Mouse (Mus musculus) cerebellum, adult 2 months (tissue): ENCODE data around the gene Cdc42se1. TPM values are rescaled to one million over a fixed set of nuclear protein-coding genes. Genes with fewer than 3 reads are reported as not detected.

Experiments used
- DNase-seq, 2 experiments: peaks; one replicate each; pipeline ENCODE4 v3.0.0; 2021
- H3K27ac ChIP-seq: fragments of 200-500 bp; 2 replicates; pipeline ENCODE4 v1.5.1; 2012; ENCODE audit warnings: low read length, control low read depth, inconsistent platforms; ENCODE audit not compliant: insufficient read depth
- H3K27me3 ChIP-seq: fragments of 200-500 bp; 2 replicates; pipeline ENCODE4 v1.6.1; 2012; ENCODE audit warnings: inconsistent platforms, mild to moderate bottlenecking, low read length, moderate library complexity; ENCODE audit not compliant: control insufficient read depth, insufficient read depth
- H3K4me1 ChIP-seq: fragments of 200-500 bp; 2 replicates; pipeline ENCODE4 v1.6.1; 2011; ENCODE audit warnings: low read length; ENCODE audit not compliant: control insufficient read depth, insufficient read depth
- H3K4me3 ChIP-seq: fragments of 200-500 bp; replicated peaks from 2 replicates; pipeline ENCODE3; 2011; ENCODE audit warnings: mild to moderate bottlenecking, low read depth, low read length, control low read depth; ENCODE audit not compliant: insufficient read depth
- CTCF ChIP-seq: fragments of 200-500 bp; IDR thresholded peaks from 2 replicates; pipeline ENCODE4 v1.5.1; 2011; ENCODE audit warnings: low read depth, mild to moderate bottlenecking, control low read depth, low read length, moderate library complexity, borderline replicate concordance; ENCODE audit not compliant: insufficient read depth
- POLR2A ChIP-seq: fragments of 200-500 bp; IDR thresholded peaks from 2 replicates; pipeline ENCODE4 v1.6.1; 2011; ENCODE audit warnings: low read length, control low read depth, borderline replicate concordance; ENCODE audit not compliant: insufficient read depth
- WGBS: fragments of 180-500 bp; shearing (Covaris S2); methylation state at CpG from one replicate; pipeline ENCODE4 v1.1.7; 2018; 5-methylcytosine and 5-hydroxymethylcytosine counted together
- polyA plus RNA-seq: library from polyadenylated mRNA; depleted of rRNA; stranded (reverse); fragments of >200 nt; gene quantifications from 2 replicates; pipeline ENCODE4 v1.2.3, GENCODE M21; 2012

The Cdc42se1 gene
- polyA plus RNA-seq, 1 experiment, result 74.0 TPM

GRCm38 (mm10) chr3:95276428-95276934 is 47.9 kb downstream of the Cdc42se1 start:
- WGBS, result 71% methylated on average over 5 of the region's 5 CpGs
- H3K4me1 ChIP-seq, result peaks cover 43% of the 10 kb centered on the region
- no peak overlapping the region for H3K4me3 ChIP-seq
- no peak for DNase-seq
- peak overlapping the region; percentile 31; the same call in 1 of the 2 replicates for H3K27ac ChIP-seq
- H3K27me3 ChIP-seq, result no peaks in the 10 kb centered on the region
- TF ChIP-seq POLR2A (no peak), CTCF (no peak)

- Histone ChIP-seq H3K4me3 (no peak overlapping the region), H3K4me1 (peaks cover 40% of the 10 kb centered on the region), H3K27ac (peak overlapping the region; percentile 60; the same call in 1 of the 2 replicates), H3K27me3 (no peaks in the 10 kb centered on the region)
- DNase-seq, result peak in 1 of 2 experiments; percentile 50
- TF ChIP-seq CTCF (no peak), POLR2A (no peak)
- 4% methylated on average over 1 of the region's 1 CpGs for WGBS
These were observed 48.6 kb downstream of the Cdc42se1 start for GRCm38 (mm10) chr3:95277149-95277551.

GRCm38 (mm10) chr3:95280747-95281146 is 52.2 kb downstream of the Cdc42se1 start:
- peak overlapping the region; percentile 93 for H3K27ac ChIP-seq
- TF ChIP-seq CTCF (no peak), POLR2A (no peak)
- 7% methylated on average over 8 of the region's 8 CpGs for WGBS
- H3K4me1 ChIP-seq, result peaks cover 17% of the 10 kb centered on the region
- peak in 1 of 2 experiments; percentile 55 for DNase-seq
- H3K4me3 ChIP-seq, result peak overlapping the region; percentile 75
- no peaks in the 10 kb centered on the region for H3K27me3 ChIP-seq

- H3K27ac ChIP-seq, result peak within 1 kb of the TSS; percentile 97
- no peaks in the 10 kb centered on the region for H3K27me3 ChIP-seq
- peaks cover 16% of the 10 kb centered on the region for H3K4me1 ChIP-seq
- TF ChIP-seq CTCF (no peak), POLR2A (peak; percentile 70; the same call in 1 of the 2 replicates)
- under 1% methylated on average over 53 of the region's 53 CpGs for WGBS
- peak within 1 kb of the TSS; percentile 84 for H3K4me3 ChIP-seq
- peak; percentile 99 for DNase-seq
These were observed 52.9 kb downstream of the Cdc42se1 start, which contains the start of the genes Mindy1 and Prune1 for GRCm38 (mm10) chr3:95281216-95282126. Mindy1 (plus strand) TSS chr3:95281345. Prune1 (minus strand) TSS chr3:95282076.

- Histone ChIP-seq H3K4me1 (peaks cover 9% of the 10 kb centered on the region; the same call in 1 of the 2 replicates), H3K27me3 (no peaks in the 10 kb centered on the region), H3K4me3 (peak overlapping the region; percentile 84), H3K27ac (peak overlapping the region; percentile 97)
- TF ChIP-seq CTCF (no peak), POLR2A (no peak)
- under 1% methylated on average over 11 of the region's 11 CpGs for WGBS
- peak in 1 of 2 experiments; percentile 54 for DNase-seq
These were observed 53.9 kb downstream of the Cdc42se1 start for GRCm38 (mm10) chr3:95282381-95282864.

- Histone ChIP-seq H3K4me1 (peaks cover 10% of the 10 kb centered on the region), H3K4me3 (peak overlapping the region; percentile 84), H3K27ac (peak overlapping the region; percentile 97), H3K27me3 (no peaks in the 10 kb centered on the region)
- WGBS, result under 1% methylated on average over 51 of the region's 51 CpGs
- peak; percentile 21; the same call in 1 of the 2 replicates for TF ChIP-seq CTCF
- TF ChIP-seq POLR2A, result peak; percentile 79
- DNase-seq, result peak; percentile 87 to 88
These were observed 54.5 kb downstream of the Cdc42se1 start for GRCm38 (mm10) chr3:95282865-95283588.

- TF ChIP-seq POLR2A (no peak), CTCF (no peak)
- H3K27me3 ChIP-seq, result no peaks in the 10 kb centered on the region
- H3K4me1 ChIP-seq, result peaks cover 11% of the 10 kb centered on the region
- WGBS, result under 1% methylated on average over 7 of the region's 7 CpGs
- peak overlapping the region; percentile 84 for H3K4me3 ChIP-seq
- no peak for DNase-seq
- H3K27ac ChIP-seq, result peak overlapping the region; percentile 97
These were observed 55.0 kb downstream of the Cdc42se1 start for GRCm38 (mm10) chr3:95283589-95283941.
